Mouse (Mus musculus) cerebellum, postnatal 4 days (tissue): ENCODE data around the gene Cdc20b.
A peak's percentile ranks its signal among the peaks of the same experiment; 100 is the strongest.

Experiments used
- DNase-seq, 2 experiments: peaks; one replicate each; pipeline ENCODE4 v3.0.0; 2022; ENCODE audit warnings: low spot score in 2 of 2, mixed read lengths in 1 of 2

Cdc20b gene

GRCm38 (mm10) chr13:113023274-113024143 is 11.4 kb upstream of the Cdc20b start:
- DNase-seq: no peak

GRCm38 (mm10) chr13:113031351-113031750 is 3.6 kb upstream of the Cdc20b start:
- no peak for DNase-seq

- peak in 1 of 2 experiments; percentile 60 for DNase-seq
These were observed 2.9 kb upstream of the Cdc20b start for GRCm38 (mm10) chr13:113031792-113032571.

GRCm38 (mm10) chr13:113032831-113033230 is 2.1 kb upstream of the Cdc20b start:
- DNase-seq: no peak

GRCm38 (mm10) chr13:113034271-113034886 is 532 bp upstream of the Cdc20b start:
- peak in 1 of 2 experiments; percentile 34 for DNase-seq

GRCm38 (mm10) chr13:113035852-113036251 is 941 bp downstream of the Cdc20b start:
- peak; percentile 27 to 65 for DNase-seq

GRCm38 (mm10) chr13:113044876-113045275 is 10.0 kb downstream of the Cdc20b start:
- DNase-seq: no peak

- no peak for DNase-seq
These were observed 10.7 kb downstream of the Cdc20b start for GRCm38 (mm10) chr13:113045458-113046110.

- peak in 1 of 2 experiments; percentile 32 for DNase-seq
These were observed 11.4 kb downstream of the Cdc20b start, which contains the start of gene Gpx8 for GRCm38 (mm10) chr13:113046211-113046883. TSS of gene Gpx8 (minus strand) at chr13:113046410.

GRCm38 (mm10) chr13:113047018-113047417 is 12.1 kb downstream of the Cdc20b start:
- DNase-seq: no peak

- no peak for DNase-seq
These were observed 12.7 kb downstream of the Cdc20b start for GRCm38 (mm10) chr13:113047647-113048046.

GRCm38 (mm10) chr13:113054230-113054629 is 19.3 kb downstream of the Cdc20b start:
- DNase-seq: no peak

GRCm38 (mm10) chr13:113055826-113056225 is 20.9 kb downstream of the Cdc20b start:
- DNase-seq: peak in 1 of 2 experiments; percentile 24

GRCm38 (mm10) chr13:113061746-113062145 is 26.8 kb downstream of the Cdc20b start:
- DNase-seq: no peak

GRCm38 (mm10) chr13:113064542-113064941 is 29.6 kb downstream of the Cdc20b start:
- DNase-seq: no peak

- DNase-seq: no peak
These were observed 44.1 kb downstream of the Cdc20b start for GRCm38 (mm10) chr13:113079021-113079420.

- no peak for DNase-seq
These were observed 47.2 kb downstream of the Cdc20b start for GRCm38 (mm10) chr13:113082101-113082500.

GRCm38 (mm10) chr13:113084732-113085131 is 49.8 kb downstream of the Cdc20b start:
- DNase-seq: no peak

GRCm38 (mm10) chr13:113087226-113088017 is 52.5 kb downstream of the Cdc20b start:
- DNase-seq: no peak

GRCm38 (mm10) chr13:113090489-113090888 is 55.6 kb downstream of the Cdc20b start:
- DNase-seq: no peak
